8 mouse cellular contexts compared by ENCODE assay signal in genomic region chr6:32586390-32586789, GRCm38 (mm10). TPM values are rescaled to one million over a fixed set of nuclear protein-coding genes. Genes with fewer than 3 reads are reported as not detected.
DNase-seq lines count a peak whose midpoint lies in the region; ATAC-seq and TF ChIP-seq lines count a peak whose summit lies in the region.

No protein-coding gene starts in this region.

- WGBS in lung, adult 2 months, result 1% methylated on average over 13 of the region's 13 CpGs
- WGBS in forebrain, embryonic 15.5 days, result under 1% methylated on average over 13 of the region's 13 CpGs
- 2% methylated on average over 13 of the region's 13 CpGs for WGBS in hindbrain, embryonic 15.5 days
- WGBS in midbrain, embryonic 14.5 days, result 0% methylated on average over 13 of the region's 13 CpGs

- no peaks in the 10 kb centered on the region for H3K9me3 ChIP-seq in forebrain, embryonic 15.5 days
- H3K9me3 ChIP-seq in hindbrain, embryonic 15.5 days, result no peaks in the 10 kb centered on the region
- no peaks in the 10 kb centered on the region for H3K9me3 ChIP-seq in midbrain, embryonic 14.5 days (ENCODE audit: control insufficient read depth, low read length)

- H3K27ac ChIP-seq in forebrain, embryonic 15.5 days (replicated peaks), result peak overlapping the region; percentile 91
- H3K27ac ChIP-seq in hindbrain, embryonic 15.5 days (replicated peaks), result peak overlapping the region; percentile 94
- H3K27ac ChIP-seq in midbrain, embryonic 14.5 days (replicated peaks; ENCODE audit: low read depth, low read length), result peak overlapping the region; percentile 92

- no peak for TF ChIP-seq POLR2A in lung, adult 2 months (IDR thresholded peaks at IDR 0.05; ENCODE audit: borderline replicate concordance, extremely low read depth, low read depth, low read length)

- no peaks in the 10 kb centered on the region; the same call in 1 of the 2 replicates for H3K4me1 ChIP-seq in lung, adult 2 months (ENCODE audit: control insufficient read depth, insufficient read depth, low read length)
- H3K4me1 ChIP-seq in forebrain, embryonic 15.5 days, result peaks cover 50% of the 10 kb centered on the region
- H3K4me1 ChIP-seq in hindbrain, embryonic 15.5 days (replicated peaks), result peaks cover 52% of the 10 kb centered on the region
- peaks cover 29% of the 10 kb centered on the region; the same call in 1 of the 2 replicates for H3K4me1 ChIP-seq in midbrain, embryonic 14.5 days (ENCODE audit: control insufficient read depth, insufficient read depth, low read length)

- H3K36me3 ChIP-seq in forebrain, embryonic 15.5 days, result no peaks in the 10 kb centered on the region
- no peaks in the 10 kb centered on the region for H3K36me3 ChIP-seq in hindbrain, embryonic 15.5 days
- no peaks in the 10 kb centered on the region for H3K36me3 ChIP-seq in midbrain, embryonic 14.5 days (ENCODE audit: control insufficient read depth, insufficient read depth, low read length)

- intact Hi-C loops in left cerebral cortex, postnatal 25 days (cut with DNase I), result loop anchor here (10.0 kb wide), 1 partner anchor 372 kb away; no protein-coding TSS in a partner anchor

- no peak for ATAC-seq in forebrain, embryonic 15.5 days (replicated peaks)
- no peak for ATAC-seq in hindbrain, embryonic 15.5 days (ENCODE audit: low FRiP score, low read depth)
- ATAC-seq in midbrain, embryonic 14.5 days (ENCODE audit: low FRiP score, low TSS enrichment), result no peak

- H3K27me3 ChIP-seq in forebrain, embryonic 15.5 days, result 0 out of 2 replicates have a peak, but pooled peaks cover 3% of the 10 kb centered on the region
- H3K27me3 ChIP-seq in hindbrain, embryonic 15.5 days, result peaks cover 4% of the 10 kb centered on the region; the same call in 1 of the 2 replicates
- peaks cover 13% of the 10 kb centered on the region; the same call in 1 of the 2 replicates for H3K27me3 ChIP-seq in midbrain, embryonic 14.5 days (ENCODE audit: control insufficient read depth, insufficient read depth, low read length)

- peak overlapping the region; percentile 94 for H3K9ac ChIP-seq in forebrain, embryonic 15.5 days (replicated peaks)
- peak overlapping the region; percentile 95 for H3K9ac ChIP-seq in hindbrain, embryonic 15.5 days
- peak overlapping the region; percentile 86 for H3K9ac ChIP-seq in midbrain, embryonic 14.5 days (replicated peaks; ENCODE audit: low read length)

- peak; percentile 28 for DNase-seq in lung, adult 2 months
- no peak for DNase-seq in lung, postnatal 25 days (ENCODE audit: low spot score)
- DNase-seq in left cerebral cortex, postnatal 25 days (ENCODE audit: low spot score in 2 of 2), result peak; percentile 73 to 83
- DNase-seq in midbrain, embryonic 14.5 days, result peak; percentile 81
- DNase-seq in spleen, adult 12 weeks (ENCODE audit: low spot score), result no peak
- DNase-seq in B cell, adult 2 months, result no peak

- H3K4me3 ChIP-seq in lung, adult 2 months (replicated peaks; ENCODE audit: extremely low read depth, low read depth, low read length), result peak overlapping the region; percentile 88
- peak overlapping the region; percentile 92 for H3K4me3 ChIP-seq in forebrain, embryonic 15.5 days
- H3K4me3 ChIP-seq in hindbrain, embryonic 15.5 days, result peak overlapping the region; percentile 78
- peak overlapping the region; percentile 88 for H3K4me3 ChIP-seq in midbrain, embryonic 14.5 days (replicated peaks; ENCODE audit: low read depth, low read length)

- H3K4me2 ChIP-seq in forebrain, embryonic 15.5 days (replicated peaks), result peak overlapping the region; percentile 92
- H3K4me2 ChIP-seq in hindbrain, embryonic 15.5 days, result peak overlapping the region; percentile 75
- H3K4me2 ChIP-seq in midbrain, embryonic 14.5 days (ENCODE audit: low read length), result peak overlapping the region; percentile 91

- TF ChIP-seq CTCF in lung, adult 2 months (IDR thresholded peaks at IDR 0.05; ENCODE audit: insufficient read depth, low read length), result no peak

RNA-seq across cellular contexts. Expression of gene Plxna4, which starts 1.6 kb away (rescaled TPM):
- 6.7 and 7.4 TPM in 2 replicates for polyA plus RNA-seq in lung, adult 2 months (2012; rRNA removed)
- 28.7 and 29.6 TPM in 2 replicates for polyA plus RNA-seq in forebrain, embryonic 15.5 days (2015; fragmentation: Nextera tagmentation; extraction: Ambion mirVana)
- 17.1 and 17.5 TPM in 2 replicates for polyA plus RNA-seq in hindbrain, embryonic 15.5 days (2015; fragmentation: Nextera tagmentation; extraction: Ambion mirVana)
- 10 to 100 TPM; 67.6 to 71.8 TPM for total RNA-seq in left cerebral cortex, postnatal 25 days (2021)
- polyA plus RNA-seq in midbrain, embryonic 14.5 days (2014; fragmentation: Nextera tagmentation; extraction: Ambion mirVana), result 16.2 and 16.4 TPM in 2 replicates

Comparison
In these comparisons a context has a peak if more than half of its experiments do, and no peak if none do; other contexts are left out.
1. DNase-seq: peak in lung, adult 2 months (single experiment), left cerebral cortex, postnatal 25 days (2 of 2) and midbrain, embryonic 14.5 days (single experiment); none in lung, postnatal 25 days (single experiment), spleen, adult 12 weeks (single experiment) and B cell, adult 2 months (0 of 2).
2. Peak in every context shown above with its lines, with median percentiles within 50 percentile points of each other: H3K4me3 ChIP-seq, H3K27ac ChIP-seq, H3K4me2 ChIP-seq and H3K9ac ChIP-seq.